8 mouse cellular contexts compared by ENCODE assay signal in genomic region chr7:29983340-29983689, GRCm38 (mm10). TPM values are rescaled to one million over a fixed set of nuclear protein-coding genes. Genes with fewer than 3 reads are reported as not detected.
DNase-seq lines count a peak whose midpoint lies in the region; ATAC-seq and TF ChIP-seq lines count a peak whose summit lies in the region.

No protein-coding gene starts in this region.

- in situ Hi-C loops in ES-E14 (cut with MboI; ENCODE audit: low sequenced_read_pairs in 2 of 2, unreplicated experiment in 2 of 2): no loop called here

- peak overlapping the region; percentile 91 for H3K4me3 ChIP-seq in heart, embryonic 12.5 days
- peak overlapping the region; percentile 78 to 96 for H3K4me3 ChIP-seq in ES-E14 (ENCODE audit: insufficient read depth in 1 of 2, low read depth in 1 of 2, low read length in 2 of 2, poor library complexity in 1 of 2, severe bottlenecking in 1 of 2)
- peak overlapping the region; percentile 85 for H3K4me3 ChIP-seq in forebrain, postnatal 0 days (ENCODE audit: low read depth, low read length)

- peak overlapping the region; percentile 99 for H3K27ac ChIP-seq in heart, embryonic 12.5 days (ENCODE audit: poor library complexity, severe bottlenecking)
- peak overlapping the region; percentile 100 for H3K27ac ChIP-seq in ES-E14 (ENCODE audit: insufficient read depth, low read depth, low read length, poor library complexity, severe bottlenecking)
- peak overlapping the region; percentile 81 for H3K27ac ChIP-seq in forebrain, postnatal 0 days (ENCODE audit: low read depth, low read length)

- no peak for ATAC-seq in heart, embryonic 12.5 days (ENCODE audit: insufficient number of reproducible peaks, low FRiP score)
- peak; percentile 50; the same call in 1 of the 2 replicates for ATAC-seq in forebrain, postnatal 0 days
- ATAC-seq in megakaryocyte-erythroid progenitor cell, adult 5-6 weeks (replicated peaks; ENCODE audit: low FRiP score, low TSS enrichment, poor library complexity, severe bottlenecking): peak; percentile 56

- peaks cover 26% of the 10 kb centered on the region for H3K36me3 ChIP-seq in heart, embryonic 12.5 days
- peaks cover 16% of the 10 kb centered on the region for H3K36me3 ChIP-seq in ES-E14 (ENCODE audit: control insufficient read depth, insufficient read depth, low read length, poor library complexity, severe bottlenecking)
- no peaks in the 10 kb centered on the region; the same call in 1 of the 2 replicates for H3K36me3 ChIP-seq in forebrain, postnatal 0 days (ENCODE audit: insufficient read depth)

- H3K9ac ChIP-seq in heart, embryonic 12.5 days: peak overlapping the region; percentile 96
- H3K9ac ChIP-seq in ES-E14 (ENCODE audit: insufficient read depth, low read depth, low read length, poor library complexity, severe bottlenecking): peak overlapping the region; percentile 96
- H3K9ac ChIP-seq in forebrain, postnatal 0 days: peak overlapping the region; percentile 69

- DNase-seq in heart, adult 11 months: no peak
- DNase-seq in ES-E14 (ENCODE audit: low read depth, low spot score): no peak
- no peak for DNase-seq in forebrain, postnatal 0 days
- DNase-seq in ovary, postnatal 10 days (ENCODE audit: low spot score): no peak
- no peak for DNase-seq in embryo, embryonic 11 days
- no peak for DNase-seq in cerebellum, postnatal 36 days

- H3K9me3 ChIP-seq in heart, embryonic 12.5 days (replicated peaks): peaks cover 7% of the 10 kb centered on the region; the same call in 1 of the 2 replicates
- H3K9me3 ChIP-seq in ES-E14 (ENCODE audit: control insufficient read depth, insufficient read depth, low read depth, low read length): no peaks in the 10 kb centered on the region
- no peaks in the 10 kb centered on the region for H3K9me3 ChIP-seq in forebrain, postnatal 0 days (ENCODE audit: low read length)

- 0% methylated on average over 8 of the region's 8 CpGs for WGBS in heart, embryonic 12.5 days
- under 1% methylated on average over 8 of the region's 8 CpGs for WGBS in forebrain, postnatal 0 days

- no peaks in the 10 kb centered on the region for H3K27me3 ChIP-seq in heart, embryonic 12.5 days (replicated peaks)
- H3K27me3 ChIP-seq in forebrain, postnatal 0 days (ENCODE audit: insufficient read depth, low read length): no peaks in the 10 kb centered on the region

- TF ChIP-seq CTCF in forebrain, postnatal 0 days (IDR thresholded peaks at IDR 0.05; ENCODE audit: low read depth): no peak

- peaks cover 39% of the 10 kb centered on the region for H3K4me1 ChIP-seq in heart, embryonic 12.5 days (replicated peaks)
- peaks cover 9 to 22% of the 10 kb centered on the region in 2 experiments for H3K4me1 ChIP-seq in ES-E14 (ENCODE audit: control insufficient read depth in 2 of 2, insufficient read depth in 2 of 2, low read length in 2 of 2, poor library complexity in 1 of 2)
- peaks cover 11% of the 10 kb centered on the region; the same call in 1 of the 2 replicates for H3K4me1 ChIP-seq in forebrain, postnatal 0 days (ENCODE audit: insufficient read depth)

- peak overlapping the region; percentile 71 for H3K4me2 ChIP-seq in heart, embryonic 12.5 days
- H3K4me2 ChIP-seq in forebrain, postnatal 0 days (ENCODE audit: low read depth): peak overlapping the region; percentile 74

TF ChIP-seq in ES-E14, 5 proteins besides CTCF, POLR2A, EP300 and RAD21:
- TF ChIP-seq MAFK (IDR thresholded peaks at IDR 0.05; ENCODE audit: insufficient read depth, low read depth, low read length) (no peak), CHD2 (IDR thresholded peaks at IDR 0.05; ENCODE audit: low read depth, low read length) (no peak), ZC3H11A (IDR thresholded peaks at IDR 0.05; ENCODE audit: borderline replicate concordance, low read depth, low read length) (no peak), HCFC1 (IDR thresholded peaks at IDR 0.05; ENCODE audit: borderline replicate concordance, insufficient read depth, low read length) (no peak), ZNF384 (IDR thresholded peaks at IDR 0.05; ENCODE audit: low read depth, low read length) (no peak)

RNA-seq across cellular contexts. Expression of gene Zfp568, which starts 0.4 kb away (rescaled TPM):
- polyA plus RNA-seq in heart, embryonic 12.5 days (2016; fragmentation: Nextera tagmentation; extraction: Ambion mirVana): 35.4 and 36.7 TPM in 2 replicates
- total RNA-seq in ES-E14 (2012; rRNA removed): 120 and 126 TPM in 2 replicates
- 5.9 and 7.3 TPM in 2 replicates for total RNA-seq in forebrain, postnatal 0 days (2014; rRNA removed)
- polyA plus RNA-seq in forebrain, postnatal 0 days (2015; fragmentation: Nextera tagmentation; extraction: Ambion mirVana): 0.72 and 2.1 TPM in 2 replicates
- total RNA-seq in megakaryocyte-erythroid progenitor cell, adult 5-6 weeks (2014; fragmentation: Nextera tagmentation): 9.0 and 16.5 TPM in 2 replicates
- total RNA-seq in megakaryocyte-erythroid progenitor cell, adult 5-6 weeks (2017): 25.7 and 26.1 TPM in 2 replicates

RNA-seq across cellular contexts. Expression of gene Zfp74, which starts 29.4 kb away (rescaled TPM):
- polyA plus RNA-seq in heart, embryonic 12.5 days (2016; fragmentation: Nextera tagmentation; extraction: Ambion mirVana): 8.4 and 9.9 TPM in 2 replicates
- 11.7 and 24.1 TPM in 2 replicates for total RNA-seq in ES-E14 (2012; rRNA removed)
- total RNA-seq in forebrain, postnatal 0 days (2014; rRNA removed): 11.9 and 14.4 TPM in 2 replicates
- 6.6 and 15.8 TPM in 2 replicates for polyA plus RNA-seq in forebrain, postnatal 0 days (2015; fragmentation: Nextera tagmentation; extraction: Ambion mirVana)
- total RNA-seq in megakaryocyte-erythroid progenitor cell, adult 5-6 weeks (2014; fragmentation: Nextera tagmentation): 9.1 and 10.6 TPM in 2 replicates
- total RNA-seq in megakaryocyte-erythroid progenitor cell, adult 5-6 weeks (2017): 8.4 and 9.2 TPM in 2 replicates
